Mouse (Mus musculus): ENCODE results near the gene Pcsk5.

Pcsk5 gene

DNA sequence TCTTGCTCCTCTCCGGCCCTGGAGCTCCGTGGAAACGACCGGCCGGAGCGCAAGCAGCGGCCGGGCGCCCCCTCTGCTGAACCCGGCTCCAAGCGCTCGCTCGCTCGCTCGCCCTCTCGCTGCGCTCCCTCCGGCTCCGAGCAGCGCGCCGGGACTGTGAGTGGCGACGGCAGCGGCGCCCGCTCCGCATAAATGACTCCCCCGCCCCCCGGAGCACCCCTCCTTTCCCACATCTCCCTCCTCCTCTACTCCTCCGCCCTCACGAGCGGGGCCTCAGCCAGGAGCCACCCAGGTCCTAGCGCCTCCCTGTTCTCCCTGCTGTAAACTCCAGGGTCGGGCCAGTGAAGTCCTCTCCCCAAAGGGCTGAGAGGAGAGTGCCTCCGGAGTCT lies at the start of gene Pcsk5:
TSS of gene Pcsk5 (minus strand) at position 162 of the 389 bp plus-strand sequence.
- DNase-seq (ENCODE audit: low read depth, low spot score), result no peak

DNA sequence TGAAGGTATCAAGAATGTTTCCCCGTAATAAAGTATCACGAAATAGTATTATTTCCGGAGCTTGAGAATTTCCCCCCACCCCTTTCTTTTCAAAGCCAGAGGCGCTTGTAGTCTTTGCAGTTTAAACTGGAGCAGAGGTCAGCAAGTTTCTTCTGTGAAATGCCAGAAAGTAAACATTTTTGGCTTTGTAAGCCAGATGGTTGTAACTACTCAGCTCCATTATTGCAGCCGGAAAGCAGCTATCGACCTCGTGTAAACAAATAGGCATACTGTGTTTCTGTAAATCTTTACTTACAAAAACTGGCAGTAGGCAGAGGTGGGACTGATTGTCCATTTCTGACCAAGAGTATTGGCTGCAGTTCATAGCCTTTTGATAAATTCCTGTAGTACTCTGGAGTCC lies 38.4 kb upstream of the Pcsk5 start:
- DNase-seq (ENCODE audit: low read depth, low spot score), result no peak

DNA sequence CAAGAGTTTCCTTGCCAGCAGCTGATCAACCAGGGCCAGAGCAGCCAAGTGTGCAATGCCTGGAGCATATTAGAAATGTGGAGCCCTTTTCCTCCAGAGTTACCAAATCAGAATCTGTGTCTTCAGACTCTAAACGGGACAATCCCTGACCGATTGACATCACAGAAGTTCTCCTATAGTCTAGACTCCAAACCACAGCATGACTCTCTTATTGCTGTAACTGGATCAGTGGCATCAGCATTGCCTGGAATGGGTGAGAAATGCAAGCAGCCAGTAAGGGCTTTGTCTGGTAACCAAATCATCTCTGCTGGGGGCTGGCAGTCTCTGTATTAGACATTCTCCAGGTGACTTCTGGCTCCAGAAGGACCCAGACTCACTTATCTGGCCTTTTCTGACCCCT lies 37.0 kb upstream of the Pcsk5 start:
- no peak for DNase-seq (ENCODE audit: low read depth, low spot score)

DNA sequence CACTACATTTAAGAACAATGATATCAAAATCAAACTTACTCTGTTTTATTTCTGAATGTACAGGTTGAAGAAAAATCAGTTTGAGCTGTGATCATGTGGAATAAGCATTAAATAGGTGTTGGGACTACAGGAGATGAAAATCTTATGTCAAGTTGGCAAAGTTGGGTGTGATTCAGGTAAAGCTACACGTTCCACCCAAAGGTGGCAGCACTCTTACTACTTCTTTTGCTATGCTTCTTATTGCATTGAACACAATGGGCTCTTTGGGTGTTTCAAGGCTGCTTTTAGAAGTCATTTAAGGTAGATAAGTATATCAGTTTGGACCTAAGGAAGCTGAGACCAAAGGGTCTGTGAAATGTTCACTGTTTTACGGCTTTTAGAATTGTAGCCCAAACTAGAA lies 36.3 kb upstream of the Pcsk5 start:
- no peak for DNase-seq (ENCODE audit: low read depth, low spot score)

DNA sequence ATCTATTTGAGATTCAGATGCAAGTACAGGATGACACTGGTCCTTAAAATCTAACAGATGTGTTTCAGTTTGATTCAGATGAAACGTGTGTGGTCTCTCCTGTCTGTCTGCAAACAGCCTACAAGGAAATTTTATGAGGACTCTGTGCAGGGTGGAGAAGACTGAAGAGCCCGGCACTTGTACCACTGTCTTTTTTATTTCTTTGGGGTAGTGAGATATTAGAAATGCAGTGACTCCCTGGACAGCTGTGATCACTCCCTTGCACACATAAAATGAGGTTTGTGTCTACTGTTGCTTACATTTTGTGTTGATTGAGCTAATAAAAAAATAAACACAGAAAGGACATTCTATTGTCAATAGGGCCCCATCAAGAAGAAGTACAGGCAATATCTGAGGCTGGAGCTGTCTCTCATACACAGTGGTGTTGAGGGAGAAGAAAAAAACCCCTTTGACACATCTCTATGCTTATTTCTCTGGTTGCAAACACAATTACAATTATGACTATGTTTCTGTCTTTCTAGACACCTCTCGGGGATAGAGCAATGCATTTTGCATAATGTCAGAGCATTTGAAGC lies 29.0 kb upstream of the Pcsk5 start:
- DNase-seq (ENCODE audit: low read depth, low spot score), result no peak

DNA sequence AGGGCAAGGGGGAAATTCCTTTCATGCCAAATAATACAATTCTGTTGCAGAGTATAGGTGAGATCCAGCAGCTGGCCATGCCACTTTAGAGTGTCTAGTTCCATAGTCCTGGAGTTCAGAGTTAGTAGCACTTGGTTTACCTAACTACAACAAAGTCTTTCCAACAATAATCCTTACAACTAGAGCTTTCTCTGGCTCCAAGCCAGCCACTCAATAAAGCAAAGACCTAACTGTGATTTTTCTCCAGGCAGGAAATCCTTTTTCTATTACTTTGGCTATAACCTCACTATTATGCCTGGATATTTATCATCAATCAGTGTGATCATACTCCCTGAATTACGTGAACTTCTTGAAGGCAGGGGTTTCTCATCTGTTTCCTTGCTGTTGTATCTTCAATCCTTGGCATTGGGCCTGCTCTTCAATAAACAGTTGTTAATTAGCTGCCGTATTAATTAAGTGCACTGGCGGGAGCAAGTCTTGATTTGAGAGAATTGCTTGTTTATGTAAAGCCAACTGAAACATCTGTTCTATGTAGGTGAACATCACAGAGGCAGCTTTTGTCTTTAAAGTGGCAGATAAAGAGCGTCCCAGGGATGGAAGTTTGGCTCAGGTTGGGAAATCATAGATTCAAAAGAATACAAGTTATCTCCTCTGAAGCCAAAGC lies 23.1 kb upstream of the Pcsk5 start:
- no peak for DNase-seq (ENCODE audit: low read depth, low spot score)

DNA sequence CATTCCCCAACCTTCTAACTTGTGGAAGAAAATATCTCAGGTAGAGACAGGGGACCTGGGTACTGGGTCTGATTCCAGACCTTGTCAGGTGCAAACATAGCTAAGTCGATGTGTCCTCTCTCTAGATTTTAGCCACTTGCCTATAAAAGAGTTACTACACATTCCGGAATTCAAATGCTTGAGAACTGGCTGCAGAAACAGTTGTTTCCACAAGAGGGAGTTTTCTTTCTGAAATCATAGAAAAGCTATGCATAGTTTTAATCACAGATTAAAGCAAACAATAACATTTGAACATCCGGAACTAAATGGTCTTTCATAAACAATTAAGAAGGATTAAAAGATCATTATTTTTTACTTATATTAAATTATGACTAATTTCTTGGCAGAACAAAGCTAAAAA lies 19.3 kb upstream of the Pcsk5 start:
- no peak for DNase-seq (ENCODE audit: low read depth, low spot score)

DNA sequence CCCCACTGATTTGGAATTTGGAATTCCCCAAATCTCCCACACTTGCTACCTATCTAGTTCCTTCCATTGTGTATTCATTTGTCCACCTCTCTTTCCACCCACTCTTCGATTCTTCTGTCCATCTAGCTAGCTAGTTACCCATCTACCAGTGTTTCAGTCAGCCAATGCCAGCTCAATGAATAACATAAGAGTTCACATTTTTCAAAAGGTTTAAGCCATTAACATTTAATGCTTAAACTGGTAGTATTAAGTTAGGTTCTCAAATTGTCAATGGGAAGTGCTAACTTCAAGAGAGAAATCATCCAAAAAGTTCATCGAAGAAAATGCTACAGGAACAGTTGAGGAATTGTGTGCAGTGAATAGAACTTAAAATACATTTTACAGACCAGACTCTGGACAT lies 11.0 kb upstream of the Pcsk5 start:
- DNase-seq (ENCODE audit: low read depth, low spot score), result no peak

DNA sequence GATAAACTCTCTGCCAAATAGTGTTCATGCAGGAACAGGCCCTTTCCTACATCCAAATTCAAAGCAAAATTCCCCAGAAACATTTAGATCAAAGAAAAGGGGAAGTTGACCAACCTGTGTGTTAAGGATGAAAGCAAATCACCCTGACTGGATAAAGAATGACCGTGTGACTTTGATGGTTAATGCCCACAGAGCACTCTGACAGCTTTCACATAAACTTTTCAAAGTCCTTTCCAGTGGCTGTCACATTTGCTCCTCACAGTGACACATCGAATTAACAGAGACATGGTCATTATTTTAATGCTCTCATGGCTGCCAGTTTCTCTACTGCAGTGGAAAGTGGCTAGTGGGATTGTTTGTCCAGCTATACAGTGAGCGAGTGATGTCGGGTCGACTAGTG lies 8.5 kb upstream of the Pcsk5 start:
- no peak for DNase-seq (ENCODE audit: low read depth, low spot score)

DNA sequence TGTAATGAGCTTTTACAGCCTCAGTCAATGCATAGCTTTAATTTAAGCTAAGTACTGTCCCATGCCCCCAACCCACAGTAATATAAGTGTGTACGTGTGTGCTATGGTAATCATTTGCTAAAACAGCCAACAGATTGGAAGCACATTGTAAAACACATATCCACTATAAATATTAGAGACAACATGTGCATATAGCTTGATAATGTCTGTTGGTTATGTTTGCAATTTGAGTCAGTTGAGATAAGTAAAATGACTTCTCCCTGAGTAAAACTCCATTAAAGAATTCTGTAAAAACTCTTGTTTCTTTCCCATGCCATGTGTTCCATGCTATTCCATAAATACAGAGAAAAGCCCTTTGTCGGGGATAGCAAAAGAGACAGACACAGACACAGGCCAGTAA lies 4.2 kb upstream of the Pcsk5 start:
- DNase-seq (ENCODE audit: low read depth, low spot score), result no peak

DNA sequence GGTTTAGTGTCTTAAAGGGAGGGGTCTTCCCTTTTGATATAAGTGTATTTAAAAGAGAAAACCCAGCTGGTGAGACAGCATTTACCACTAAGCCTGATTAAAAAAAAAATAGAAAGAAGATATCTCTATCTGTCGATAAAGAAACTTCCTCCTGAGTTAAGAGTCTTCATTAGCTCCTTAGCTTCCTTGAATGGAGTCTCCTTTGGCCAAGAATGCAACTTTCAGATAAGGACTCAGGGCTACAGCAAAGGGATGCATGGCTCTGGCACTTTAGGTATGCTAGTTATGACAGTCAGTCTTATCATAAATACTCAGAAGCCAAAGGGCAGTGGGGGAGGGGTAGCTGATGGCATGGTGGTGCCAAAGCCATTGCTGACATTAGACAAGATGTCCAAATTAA lies 2.4 kb upstream of the Pcsk5 start:
- no peak for DNase-seq (ENCODE audit: low read depth, low spot score)

DNA sequence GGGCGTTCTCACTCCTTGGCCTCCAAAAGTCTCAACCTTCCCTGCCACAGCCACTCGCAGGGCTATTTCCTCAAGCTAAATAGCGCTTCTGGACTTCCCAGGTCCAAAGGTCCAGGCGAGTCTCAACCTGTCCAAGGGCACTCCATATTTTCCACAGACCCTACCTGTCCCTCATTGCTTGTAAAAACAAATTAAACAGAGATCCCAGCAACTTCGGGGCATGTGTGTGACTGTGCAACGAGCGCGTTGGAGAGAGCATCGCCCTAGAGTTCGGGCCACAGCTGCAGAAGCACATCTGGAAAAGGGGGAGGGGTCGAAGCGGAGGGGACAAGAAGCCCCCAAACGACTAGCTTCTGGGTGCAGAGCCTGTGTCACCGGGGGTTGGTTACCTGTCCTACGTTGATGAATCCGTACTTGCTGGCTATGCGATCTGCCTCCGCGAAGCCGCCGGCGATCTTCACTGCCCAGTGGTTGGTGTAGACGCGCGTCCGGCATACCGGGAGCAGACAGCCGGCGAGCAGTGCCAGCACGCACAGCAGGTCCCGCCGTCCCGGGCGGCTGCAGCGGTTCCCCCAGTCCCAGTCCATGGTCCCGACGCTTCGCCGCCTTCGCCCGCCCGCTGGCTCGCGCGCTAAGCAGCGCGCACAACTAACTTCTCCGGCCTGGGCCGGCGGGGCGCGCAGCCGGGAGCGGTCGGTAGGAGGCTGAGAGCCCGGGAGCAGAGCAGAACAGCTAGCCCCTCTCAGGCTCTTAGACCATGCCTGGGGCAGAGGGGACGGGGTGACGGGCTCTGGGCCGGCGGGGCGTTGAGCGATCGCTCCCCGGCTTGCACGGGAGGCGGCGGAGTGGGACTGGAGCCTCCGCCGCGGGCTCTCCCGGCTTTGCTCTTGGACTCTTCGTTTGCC lies 614 bp downstream of the Pcsk5 start:
- no peak for DNase-seq (ENCODE audit: low read depth, low spot score)

DNA sequence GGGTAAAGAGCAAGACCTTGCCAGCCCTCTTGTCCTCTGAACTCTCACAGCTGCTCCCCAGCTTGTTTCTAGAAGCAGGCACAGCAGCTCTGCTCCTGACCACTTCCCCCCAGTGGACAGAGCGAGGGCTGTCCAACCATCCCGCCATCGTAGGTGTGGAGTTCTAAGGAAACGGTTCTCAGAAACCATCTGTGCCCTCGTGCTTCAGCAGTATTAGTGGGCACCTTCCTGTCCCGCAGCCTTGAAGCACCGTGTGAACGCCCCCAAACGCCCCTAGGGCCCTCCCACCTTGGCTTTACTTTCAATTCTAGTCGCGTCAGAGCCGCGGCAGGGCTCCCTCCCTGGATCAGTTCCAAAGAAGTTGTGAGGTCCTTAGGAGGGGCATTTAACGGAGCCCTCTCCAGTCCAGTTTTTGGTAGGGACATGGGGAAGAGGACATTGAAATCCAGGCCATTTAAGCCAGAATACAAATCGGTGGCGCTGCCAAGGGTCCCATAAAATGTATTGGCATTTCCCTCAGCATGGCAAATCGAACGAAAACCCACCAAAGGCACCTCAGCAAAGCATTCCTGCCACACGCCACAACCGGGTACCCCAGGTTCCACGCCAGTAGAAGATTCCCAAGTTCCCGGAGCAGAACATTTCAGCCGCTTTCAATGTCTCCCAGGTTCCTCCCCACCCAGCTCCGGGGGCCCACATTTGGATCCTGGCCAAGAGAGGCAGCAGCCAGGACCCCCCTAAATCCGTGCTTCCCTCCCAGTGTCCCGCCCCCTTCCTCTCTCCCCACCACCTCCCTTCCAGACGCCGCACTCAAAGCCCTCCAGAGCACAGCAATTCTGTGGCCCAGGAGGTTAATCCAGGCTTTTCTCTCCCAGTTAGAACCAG lies 1.5 kb downstream of the Pcsk5 start:
- no peak for DNase-seq (ENCODE audit: low read depth, low spot score)

DNA sequence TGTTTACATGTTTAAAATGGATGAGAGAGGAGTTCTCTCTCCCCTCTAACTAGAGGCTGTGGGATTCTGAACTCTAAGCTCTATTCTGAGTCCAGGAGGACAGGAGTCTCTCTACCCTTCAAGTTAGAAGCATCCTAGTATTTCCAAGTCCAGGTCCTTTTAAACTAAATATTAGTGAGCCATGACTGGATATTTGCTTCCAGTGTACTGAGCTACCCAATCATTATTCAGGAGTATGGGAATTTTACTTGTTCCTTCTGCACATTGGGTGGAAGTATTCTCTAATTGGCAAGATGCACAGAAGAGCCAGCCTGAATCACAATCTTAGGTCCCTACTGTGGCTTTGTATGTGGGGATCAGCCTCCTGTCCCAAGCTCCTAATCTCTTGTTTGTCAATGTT lies 2.5 kb downstream of the Pcsk5 start:
- no peak for DNase-seq (ENCODE audit: low read depth, low spot score)

DNA sequence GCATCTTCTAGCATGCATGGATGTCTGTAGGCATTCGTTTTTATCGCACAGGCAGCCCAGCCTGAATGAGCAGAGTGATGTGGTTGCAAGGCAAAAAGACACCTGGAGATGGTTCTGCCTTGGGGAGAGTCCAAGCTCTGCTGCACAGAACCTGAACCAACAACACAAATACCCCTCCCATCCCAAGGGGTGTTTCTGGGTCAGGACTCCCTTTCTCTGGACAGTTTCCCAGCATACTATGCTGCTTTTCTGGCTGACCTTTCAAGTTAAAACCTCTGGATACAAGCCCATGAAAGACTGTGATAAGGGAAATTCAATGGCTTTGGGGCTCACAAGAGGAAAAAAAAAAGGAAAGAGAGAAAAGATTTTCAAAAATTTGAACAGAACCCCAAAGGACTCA lies 6.1 kb downstream of the Pcsk5 start:
- no peak for DNase-seq (ENCODE audit: low read depth, low spot score)

DNA sequence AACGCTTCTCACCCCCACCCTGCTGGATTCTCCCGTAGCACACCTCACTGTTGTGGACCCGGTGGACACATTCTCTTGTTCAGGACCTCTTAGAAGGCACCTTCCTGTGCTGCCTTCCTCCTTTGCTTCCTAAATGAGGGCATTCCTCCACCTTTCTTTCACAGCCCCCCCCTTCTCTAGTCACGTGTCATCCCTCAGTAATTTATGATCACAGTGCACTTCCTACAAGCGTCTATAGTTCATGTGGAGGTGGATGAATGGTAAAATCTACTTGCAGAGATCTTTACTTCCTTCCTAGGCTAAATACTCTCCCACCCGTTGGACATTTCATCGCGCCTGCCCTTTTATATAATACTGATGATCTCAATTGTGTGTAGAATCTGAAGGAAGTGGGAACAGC lies 9.0 kb downstream of the Pcsk5 start:
- no peak for DNase-seq (ENCODE audit: low read depth, low spot score)

DNA sequence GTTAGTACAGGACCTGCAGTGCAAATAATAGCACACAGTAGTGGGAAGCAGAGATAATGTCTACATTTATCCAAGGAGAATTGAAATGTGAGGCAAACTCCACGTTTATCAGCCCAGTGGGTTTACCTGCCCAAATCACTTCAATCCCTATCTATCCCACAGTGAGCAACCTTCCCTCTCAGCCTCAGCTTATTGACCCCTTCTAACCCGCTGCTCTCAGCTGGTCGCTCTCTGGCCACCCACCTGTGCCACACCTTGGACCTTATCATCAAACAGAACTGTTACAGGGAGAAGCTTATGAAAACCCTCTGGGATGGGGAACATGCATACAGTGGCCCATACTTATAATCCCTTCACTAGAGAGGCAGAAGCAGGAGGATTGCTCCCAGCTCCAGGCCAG lies 10.7 kb downstream of the Pcsk5 start:
- DNase-seq (ENCODE audit: low read depth, low spot score), result no peak

DNA sequence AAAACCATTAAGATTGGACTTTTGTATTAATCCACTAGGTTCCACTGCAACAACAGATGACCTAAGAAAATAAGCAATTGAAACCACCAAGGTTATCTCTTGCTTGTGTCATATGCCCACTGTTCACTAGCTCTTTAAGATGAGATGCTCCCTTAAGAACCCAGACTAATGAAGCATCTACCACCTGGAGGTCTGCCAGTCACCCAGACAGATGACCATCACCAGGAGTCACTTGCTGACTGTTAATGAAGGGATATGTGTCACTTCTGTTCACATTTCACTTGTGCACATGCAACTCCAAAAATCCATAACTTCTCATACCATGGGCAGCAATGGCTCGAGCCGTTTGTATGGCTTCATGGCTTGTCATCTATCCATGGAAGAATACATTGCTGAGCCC lies 17.4 kb downstream of the Pcsk5 start:
- DNase-seq (ENCODE audit: low read depth, low spot score), result no peak

DNA sequence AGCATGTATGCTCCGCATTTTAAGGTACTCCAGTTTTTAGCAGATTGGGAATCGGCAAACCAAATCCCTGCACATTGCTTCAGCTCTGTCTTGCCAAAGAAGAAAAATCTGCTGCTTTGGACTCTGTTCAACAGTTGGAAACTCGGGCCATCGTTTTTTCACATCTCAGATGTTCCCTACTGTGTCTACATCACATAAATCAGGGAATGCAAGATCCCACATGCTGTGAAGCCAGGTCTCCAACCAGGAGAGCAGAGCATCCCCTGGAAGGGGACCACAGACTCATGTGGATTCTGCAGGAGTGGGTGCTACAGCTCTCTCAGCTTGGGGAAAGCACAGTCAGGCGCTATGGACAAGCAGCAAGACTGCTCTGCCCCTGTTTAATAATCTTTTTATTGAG lies 18.4 kb downstream of the Pcsk5 start:
- DNase-seq (ENCODE audit: low read depth, low spot score), result no peak

DNA sequence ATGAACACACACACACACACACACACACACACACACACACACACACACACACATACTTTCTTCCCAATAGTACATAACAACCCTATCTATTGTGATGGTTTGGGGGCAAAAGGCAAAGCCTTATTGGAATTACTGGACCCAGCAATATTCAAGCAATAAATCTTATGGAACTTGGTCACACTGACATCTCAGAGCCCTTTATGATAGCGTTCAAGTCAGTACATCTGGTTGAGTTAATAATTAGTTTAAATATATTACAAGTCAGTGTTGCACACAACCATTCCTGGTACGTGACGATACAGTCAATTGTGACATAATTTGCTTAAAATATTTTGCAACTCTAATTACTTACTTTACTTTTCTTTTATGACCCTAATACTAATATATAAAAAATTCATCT lies 22.4 kb downstream of the Pcsk5 start:
- no peak for DNase-seq (ENCODE audit: low read depth, low spot score)

DNA sequence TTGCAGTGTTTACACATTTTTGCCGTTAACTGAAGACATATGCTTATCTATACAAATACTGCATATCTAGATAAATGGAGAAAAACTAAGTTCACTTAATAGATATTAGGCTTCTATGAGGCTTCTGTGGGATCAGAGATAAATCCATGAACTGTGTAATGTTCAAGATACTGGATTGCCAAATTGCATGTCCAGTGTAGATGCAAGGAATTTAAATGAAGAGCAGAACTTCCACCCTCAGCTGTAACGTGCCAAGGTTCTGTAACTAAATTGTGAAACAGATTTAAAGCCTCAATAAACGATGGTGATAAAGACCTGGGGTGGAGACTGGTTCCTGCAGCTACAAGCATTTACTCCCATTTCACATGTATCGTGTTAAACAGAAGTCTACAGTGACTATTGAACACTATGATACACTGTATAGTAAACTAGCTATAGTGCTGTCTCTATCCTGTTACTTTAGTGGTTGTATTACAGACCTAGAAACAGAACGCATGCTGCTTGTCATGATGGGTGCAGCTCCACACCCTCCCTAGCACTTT lies 23.9 kb downstream of the Pcsk5 start:
- no peak for DNase-seq (ENCODE audit: low read depth, low spot score)

DNA sequence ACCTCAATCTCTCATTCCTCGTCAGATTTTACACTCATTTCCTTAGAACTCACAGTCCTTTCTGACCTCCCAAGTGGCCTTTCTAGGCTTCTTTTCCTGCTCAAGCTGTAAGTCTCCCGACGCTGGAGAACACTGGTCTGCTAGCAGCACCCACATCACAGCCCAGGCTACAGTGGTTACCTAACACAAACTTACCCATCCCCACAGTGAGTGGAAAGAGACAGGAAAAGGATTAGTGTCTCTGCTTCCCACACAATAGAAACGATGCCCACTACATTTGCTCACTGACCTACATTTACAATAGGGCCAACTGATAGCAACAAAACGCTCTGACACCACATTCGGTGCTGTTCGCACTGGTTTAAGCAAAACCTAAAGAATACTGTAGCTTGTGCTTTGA lies 24.8 kb downstream of the Pcsk5 start:
- no peak for DNase-seq (ENCODE audit: low read depth, low spot score)

All from c-Kit-negative CD71-positive TER-119-positive erythroid progenitor cells, embryonic 14.5 days (primary cell).